Mouse (Mus musculus): ENCODE data around the gene Sall2. TPM values are rescaled to one million over a fixed set of nuclear protein-coding genes. Genes with fewer than 3 reads are reported as not detected.

The Sall2 gene
- total RNA-seq (2014; rRNA removed) (96.4 and 105 TPM in 2 replicates), polyA plus RNA-seq (2015; fragmentation: Nextera tagmentation; extraction: Ambion mirVana) (30.4 and 31.3 TPM in 2 replicates)

- Histone ChIP-seq H3K36me3 (ENCODE audit: insufficient read depth, low read length) (no peaks in the 10 kb centered on the region), H3K4me2 (ENCODE audit: low read depth, low read length) (peak within 1 kb of the TSS; percentile 80), H3K4me1 (ENCODE audit: insufficient read depth, low read length) (no peaks in the 10 kb centered on the region; the same call in 1 of the 2 replicates), H3K9ac (replicated peaks; ENCODE audit: low read length) (peak within 1 kb of the TSS; percentile 28; the same call in 1 of the 2 replicates), H3K9me3 (ENCODE audit: low read length) (no peaks in the 10 kb centered on the region), H3K27ac (peak within 1 kb of the TSS; percentile 65), H3K4me3 (ENCODE audit: low read length) (peak within 1 kb of the TSS; percentile 43), H3K27me3 (ENCODE audit: insufficient read depth, low read length) (no peaks in the 10 kb centered on the region)
- WGBS: 2% methylated on average over 26 of the region's 26 CpGs
- DNase-seq (ENCODE audit: low spot score) (peak; percentile 32), ATAC-seq (peak; percentile 78)
- no peak for TF ChIP-seq CTCF (IDR thresholded peaks at IDR 0.05; ENCODE audit: low read depth)
Observed at GRCm38 (mm10) chr14:52327910-52328812, at the start of gene Sall2. TSS of gene Sall2 (minus strand) at chr14:52328762.

DNA sequence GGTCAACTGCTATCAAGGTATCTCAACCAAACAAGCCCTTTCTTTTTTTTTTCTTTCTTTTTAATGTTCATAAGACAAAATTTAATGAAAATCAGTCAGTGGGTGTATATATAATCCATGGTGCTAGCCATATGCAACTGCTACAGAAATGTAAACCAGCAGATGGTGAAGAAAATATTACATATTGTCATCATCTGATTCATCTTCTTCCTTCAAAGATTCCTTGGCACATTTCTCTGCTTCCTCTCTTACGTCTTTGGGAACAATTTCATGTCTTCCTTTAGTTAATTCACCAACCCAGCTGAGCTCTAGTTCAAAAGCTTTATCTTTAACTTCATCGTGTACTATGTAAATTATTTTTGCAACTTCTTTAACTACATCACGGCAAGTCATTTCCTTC is 40.2 kb upstream of the Sall2 start:
- DNase-seq (ENCODE audit: low spot score) (no peak), ATAC-seq (no peak)
- 93% methylated on average over 3 of the region's 3 CpGs for WGBS

DNA sequence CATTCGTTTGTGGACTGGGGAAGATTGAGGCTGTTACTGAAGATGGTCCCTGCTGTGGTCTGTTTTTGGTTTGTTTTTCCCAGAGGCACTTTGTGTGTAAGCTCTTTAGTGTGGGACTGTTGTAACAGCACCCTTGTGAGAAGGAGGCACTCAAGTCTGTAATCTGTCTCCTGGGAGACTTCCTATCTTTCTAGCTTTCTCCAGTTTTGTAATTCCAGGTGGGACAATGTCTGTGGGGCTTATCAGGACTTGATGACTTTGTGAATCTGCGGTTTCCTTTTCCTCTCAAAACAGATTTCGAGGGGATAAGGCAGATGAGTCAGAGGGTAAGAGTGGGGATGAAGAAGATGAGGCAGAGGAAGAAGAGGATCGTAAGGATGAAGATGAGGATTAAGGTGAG is 27.7 kb upstream of the Sall2 start, which contains the start of gene Olfr1513:
Olfr1513 (minus strand) TSS at position 101 of the 400 bp plus-strand sequence.
- H3K9ac ChIP-seq (replicated peaks; ENCODE audit: low read length): no peak within 1 kb of the TSS
- no peak within 1 kb of the TSS for H3K4me2 ChIP-seq (ENCODE audit: low read depth, low read length)
- no peaks in the 10 kb centered on the region for H3K9me3 ChIP-seq (ENCODE audit: low read length)
- H3K36me3 ChIP-seq (ENCODE audit: insufficient read depth, low read length): no peaks in the 10 kb centered on the region
- WGBS: 76% methylated on average over 4 of the region's 4 CpGs
- H3K27me3 ChIP-seq (ENCODE audit: insufficient read depth, low read length): no peaks in the 10 kb centered on the region
- ATAC-seq: no peak
- H3K4me3 ChIP-seq (ENCODE audit: low read length): no peak within 1 kb of the TSS
- DNase-seq (ENCODE audit: low spot score): no peak
- H3K4me1 ChIP-seq (ENCODE audit: insufficient read depth, low read length): no peaks in the 10 kb centered on the region
- no peak for TF ChIP-seq CTCF (IDR thresholded peaks at IDR 0.05; ENCODE audit: low read depth)
- H3K27ac ChIP-seq: no peak within 1 kb of the TSS

More for the DNA sequence above, 40.2 kb upstream of the Sall2 start:
- Histone ChIP-seq H3K36me3 (ENCODE audit: insufficient read depth, low read length) (no peaks in the 10 kb centered on the region), H3K9me3 (ENCODE audit: low read length) (no peaks in the 10 kb centered on the region), H3K4me2 (ENCODE audit: low read depth, low read length) (no peak overlapping the region), H3K27me3 (ENCODE audit: insufficient read depth, low read length) (no peaks in the 10 kb centered on the region), H3K27ac (no peak overlapping the region), H3K4me1 (ENCODE audit: insufficient read depth, low read length) (no peaks in the 10 kb centered on the region), H3K9ac (replicated peaks; ENCODE audit: low read length) (no peak overlapping the region), H3K4me3 (ENCODE audit: low read length) (no peak overlapping the region)
- TF ChIP-seq CTCF (IDR thresholded peaks at IDR 0.05; ENCODE audit: low read depth): no peak

GRCm38 (mm10) chr14:52339512-52339852 is 10.9 kb upstream of the Sall2 start:
- no peaks in the 10 kb centered on the region for H3K36me3 ChIP-seq (ENCODE audit: insufficient read depth, low read length)
- ATAC-seq: no peak
- peak overlapping the region; percentile 31 for H3K4me3 ChIP-seq (ENCODE audit: low read length)
- peak overlapping the region; percentile 56 for H3K4me2 ChIP-seq (ENCODE audit: low read depth, low read length)
- no peaks in the 10 kb centered on the region for H3K4me1 ChIP-seq (ENCODE audit: insufficient read depth, low read length)
- H3K9ac ChIP-seq (replicated peaks; ENCODE audit: low read length): peak overlapping the region; percentile 28
- DNase-seq (ENCODE audit: low spot score): no peak
- TF ChIP-seq CTCF (IDR thresholded peaks at IDR 0.05; ENCODE audit: low read depth): no peak
- H3K27ac ChIP-seq: peak overlapping the region; percentile 64; the same call in 1 of the 2 replicates
- 73% methylated on average over 6 of the region's 6 CpGs for WGBS
- no peaks in the 10 kb centered on the region for H3K9me3 ChIP-seq (ENCODE audit: low read length)
- no peaks in the 10 kb centered on the region for H3K27me3 ChIP-seq (ENCODE audit: insufficient read depth, low read length)

- Histone ChIP-seq H3K27ac (peak overlapping the region; percentile 64), H3K4me3 (ENCODE audit: low read length) (peak overlapping the region; percentile 31), H3K4me2 (ENCODE audit: low read depth, low read length) (peak overlapping the region; percentile 56), H3K36me3 (ENCODE audit: insufficient read depth, low read length) (no peaks in the 10 kb centered on the region), H3K27me3 (ENCODE audit: insufficient read depth, low read length) (no peaks in the 10 kb centered on the region), H3K9me3 (ENCODE audit: low read length) (no peaks in the 10 kb centered on the region), H3K4me1 (ENCODE audit: insufficient read depth, low read length) (no peaks in the 10 kb centered on the region), H3K9ac (replicated peaks; ENCODE audit: low read length) (peak overlapping the region; percentile 28)
- WGBS: 24% methylated on average over 21 of the region's 21 CpGs
- peak; percentile 92 for TF ChIP-seq CTCF (IDR thresholded peaks at IDR 0.05; ENCODE audit: low read depth)
- DNase-seq (ENCODE audit: low spot score) (peak; percentile 90), ATAC-seq (peak; percentile 76)
Observed at GRCm38 (mm10) chr14:52338751-52339511, 10.4 kb upstream of the Sall2 start.

- DNase-seq (ENCODE audit: low spot score): no peak
- TF ChIP-seq CTCF (IDR thresholded peaks at IDR 0.05; ENCODE audit: low read depth): no peak
- no peaks in the 10 kb centered on the region for H3K9me3 ChIP-seq (ENCODE audit: low read length)
- H3K4me3 ChIP-seq (ENCODE audit: low read length): no peak overlapping the region
- H3K4me1 ChIP-seq (ENCODE audit: insufficient read depth, low read length): no peaks in the 10 kb centered on the region
- ATAC-seq: no peak
- H3K27ac ChIP-seq: peak overlapping the region; percentile 59; the same call in 1 of the 2 replicates
- no peaks in the 10 kb centered on the region for H3K36me3 ChIP-seq (ENCODE audit: insufficient read depth, low read length)
- H3K27me3 ChIP-seq (ENCODE audit: insufficient read depth, low read length): no peaks in the 10 kb centered on the region
- no peak overlapping the region for H3K4me2 ChIP-seq (ENCODE audit: low read depth, low read length)
- 58% methylated on average over 2 of the region's 3 CpGs for WGBS
- no peak overlapping the region for H3K9ac ChIP-seq (replicated peaks; ENCODE audit: low read length)
Observed at GRCm38 (mm10) chr14:52332171-52332570, 3.6 kb upstream of the Sall2 start.
